Mouse (Mus musculus) spleen, adult 12 weeks (tissue): ENCODE results near the gene Dcun1d3.

Experiments used
- DNase-seq: peaks from one replicate; pipeline ENCODE4 v3.0.0; 2022; ENCODE audit warnings: low spot score

Dcun1d3 gene

DNA sequence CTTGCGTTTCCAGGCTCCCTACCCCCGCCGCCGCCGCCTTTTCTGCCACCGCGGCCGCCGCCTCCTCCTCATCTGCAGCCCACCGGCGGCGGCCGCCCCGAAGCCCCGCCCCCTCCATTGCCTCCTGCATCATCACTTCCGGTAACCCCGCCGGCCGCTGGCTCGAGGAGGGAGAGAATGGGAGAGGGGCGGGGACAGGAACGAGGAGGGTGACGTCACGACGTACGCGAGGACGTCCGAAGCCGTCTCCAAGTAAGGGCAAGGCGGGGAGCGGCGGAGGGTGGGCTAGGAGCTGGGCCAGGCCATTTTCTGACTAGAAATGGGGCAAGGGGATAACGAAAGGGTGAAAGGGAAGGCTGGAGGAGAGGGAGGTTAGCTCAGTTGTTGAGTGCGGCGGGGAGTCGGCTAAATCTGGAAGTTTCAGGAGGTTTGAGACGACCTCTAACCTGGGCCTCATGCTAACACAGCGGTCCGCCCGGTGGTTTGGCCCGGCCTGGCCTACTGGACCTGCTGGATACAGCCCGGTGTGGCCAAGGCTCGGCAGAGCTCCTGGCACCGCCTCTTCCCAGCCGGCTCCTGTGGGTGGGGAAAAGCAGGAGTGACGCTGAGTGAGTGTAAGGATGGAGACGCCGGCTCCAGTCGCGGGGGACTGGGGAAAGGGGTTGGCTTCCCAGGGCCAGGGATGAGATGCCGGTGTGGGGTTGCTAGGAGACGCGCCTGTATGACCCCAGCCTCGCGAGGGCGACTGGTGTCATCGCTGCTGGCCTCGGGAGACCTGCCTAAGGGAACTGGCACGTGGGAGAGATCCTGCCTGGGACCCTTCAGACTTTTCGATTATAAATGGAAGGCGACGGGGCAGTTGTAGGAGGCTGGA lies at the start of gene Dcun1d3, which contains the start of gene Lyrm1:
TSS of gene Dcun1d3 (minus strand) at position 660 of the 874 bp plus-strand sequence.
TSS of gene Lyrm1 (plus strand) at position 223 of the 874 bp plus-strand sequence.
- DNase-seq, result peak; percentile 87

- DNase-seq, result no peak
These were observed 45.5 kb upstream of the Dcun1d3 start for GRCm38 (mm10) chr7:119941569-119941968.

DNA sequence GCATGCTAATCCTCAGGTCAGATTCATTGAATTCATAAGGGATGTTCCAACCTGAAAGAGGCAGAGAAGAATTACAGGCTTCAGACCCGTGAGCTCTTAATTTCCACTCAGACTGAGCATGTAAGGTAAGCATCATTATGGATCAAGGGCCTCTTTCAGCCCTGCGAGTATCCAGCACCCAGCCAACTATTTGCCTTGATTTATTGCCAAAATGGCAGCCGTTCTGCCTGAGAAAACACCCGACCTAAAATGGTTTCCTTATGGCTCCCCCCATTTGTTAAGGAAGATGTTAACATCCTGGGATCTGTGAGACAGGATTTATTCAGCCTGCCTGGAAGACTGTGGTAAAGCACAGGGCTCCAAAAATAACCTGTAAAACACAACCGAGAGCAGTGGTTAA lies 40.9 kb upstream of the Dcun1d3 start:
- DNase-seq, result no peak

GRCm38 (mm10) chr7:119936321-119936720 lies 40.2 kb upstream of the Dcun1d3 start:
- DNase-seq, result no peak

- DNase-seq, result no peak
These were observed 32.8 kb upstream of the Dcun1d3 start for GRCm38 (mm10) chr7:119928783-119929440.

DNA sequence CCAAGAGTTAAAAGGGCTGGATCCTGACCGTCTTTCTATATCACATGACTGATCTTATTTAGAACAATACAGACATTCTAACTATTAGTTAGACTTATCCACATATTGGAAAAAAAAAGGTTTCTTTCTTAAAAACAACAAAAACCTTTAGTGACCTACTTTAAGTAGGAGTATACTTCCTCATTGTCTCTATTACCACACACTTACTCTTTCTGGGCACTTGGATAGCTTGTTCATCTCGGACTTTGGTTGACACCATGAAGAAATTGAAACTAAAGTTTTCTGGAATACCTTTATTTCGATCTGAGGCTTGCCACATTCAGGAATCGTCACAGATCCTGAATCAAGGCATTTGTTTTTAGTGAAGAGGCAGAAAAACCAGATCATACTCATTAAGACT lies 25.0 kb upstream of the Dcun1d3 start:
- no peak for DNase-seq

GRCm38 (mm10) chr7:119920457-119920856 lies 24.4 kb upstream of the Dcun1d3 start:
- DNase-seq, result no peak

- no peak for DNase-seq
These were observed 15.6 kb upstream of the Dcun1d3 start for GRCm38 (mm10) chr7:119911727-119912126.

DNA sequence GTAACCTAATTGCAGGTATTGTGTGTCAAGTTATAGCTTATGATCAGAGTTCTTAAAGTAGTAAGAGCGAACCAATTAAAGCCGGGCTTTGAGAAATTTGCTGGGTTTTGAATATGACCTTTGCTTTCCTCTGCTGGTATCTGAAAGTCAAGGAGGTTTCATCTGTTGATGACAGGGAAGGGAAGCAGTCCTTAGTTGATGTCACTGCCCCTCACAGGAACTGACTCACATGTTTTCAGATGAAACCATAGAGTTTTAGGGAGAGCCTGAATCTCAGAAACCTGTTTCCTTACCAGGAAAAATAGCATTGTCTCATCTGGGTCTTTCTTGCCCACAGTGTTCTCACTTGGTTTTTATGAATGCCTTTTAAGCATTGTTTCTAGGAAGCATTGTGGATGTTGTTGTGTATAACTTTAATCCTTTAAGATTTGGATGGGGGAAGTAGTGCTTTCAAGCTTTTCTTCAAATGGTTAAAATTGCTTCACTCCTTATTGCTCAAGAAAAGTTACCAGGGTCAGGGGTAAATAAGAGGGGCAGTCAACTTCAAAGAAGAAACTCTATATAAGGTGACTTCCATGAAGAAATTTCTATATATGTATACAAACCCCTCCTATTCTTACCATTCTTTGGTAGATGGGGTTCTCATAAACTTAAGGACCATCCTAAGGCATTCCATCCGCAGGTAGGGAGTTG lies 10.6 kb upstream of the Dcun1d3 start:
- no peak for DNase-seq

GRCm38 (mm10) chr7:119899386-119900057 lies 3.4 kb upstream of the Dcun1d3 start:
- no peak for DNase-seq

- no peak for DNase-seq
These were observed 2.3 kb upstream of the Dcun1d3 start for GRCm38 (mm10) chr7:119898247-119898856.

DNA sequence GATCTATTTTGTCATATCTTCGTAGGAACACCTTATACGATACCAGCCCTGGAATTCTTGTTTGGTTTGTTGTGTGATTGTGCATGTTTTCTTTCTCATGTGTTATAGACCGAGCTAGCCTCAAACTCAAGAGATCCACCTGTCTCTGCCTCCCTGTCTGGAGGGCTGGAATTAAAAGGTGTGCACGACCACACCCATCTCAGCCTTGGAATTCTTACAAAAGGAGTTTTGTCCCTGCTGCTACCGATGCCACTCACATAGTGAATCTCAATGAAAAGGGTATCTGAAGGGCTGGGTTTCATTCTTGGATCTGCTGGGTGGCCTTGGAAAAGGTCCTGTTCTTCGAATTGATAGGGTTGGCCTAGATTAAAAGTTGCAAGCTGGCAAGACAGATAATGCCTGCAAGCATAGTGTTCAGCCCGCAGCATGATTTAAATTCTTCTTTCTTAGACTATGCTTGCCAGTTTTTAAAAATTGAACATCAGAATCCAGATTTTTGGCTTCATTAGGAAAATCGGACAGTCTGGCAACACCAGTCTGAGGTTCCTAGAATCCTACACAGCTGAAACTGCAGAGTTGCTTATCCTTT lies 1.5 kb upstream of the Dcun1d3 start:
- no peak for DNase-seq

DNA sequence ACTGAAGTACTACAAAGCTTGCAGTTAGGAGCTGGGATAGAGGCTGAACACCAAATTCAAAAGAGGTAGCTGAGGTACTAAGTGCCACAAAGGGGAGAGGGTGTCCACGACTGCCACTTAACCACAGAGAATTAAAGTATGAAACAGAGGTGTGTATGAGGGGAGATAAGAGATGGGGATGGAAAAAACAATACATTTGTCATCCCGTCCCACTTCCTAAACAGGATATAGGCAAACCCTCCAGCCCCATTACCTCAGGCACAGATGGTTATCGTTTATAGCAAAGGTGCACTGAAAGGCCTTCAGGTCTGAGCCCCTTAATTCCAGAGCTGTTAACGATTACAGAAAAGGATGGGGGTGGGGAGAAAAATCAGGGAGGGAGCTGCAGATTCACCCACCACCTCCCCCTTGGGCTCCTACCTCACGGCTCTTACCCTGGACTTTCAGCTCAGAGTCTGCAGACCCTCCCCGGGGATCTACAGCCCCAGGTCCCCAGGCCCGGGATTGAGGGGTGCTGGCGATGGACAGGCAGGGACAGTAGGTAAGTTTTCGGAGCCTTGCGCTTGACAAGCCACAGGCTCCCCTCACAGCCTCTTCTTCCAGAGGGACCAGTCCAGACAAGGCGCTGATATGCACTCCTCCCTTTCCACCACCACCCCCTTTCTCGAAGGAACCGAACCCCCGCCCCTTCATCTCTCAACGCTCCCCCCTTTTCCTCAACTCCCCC lies 1.1 kb downstream of the Dcun1d3 start:
- DNase-seq, result peak; percentile 5

DNA sequence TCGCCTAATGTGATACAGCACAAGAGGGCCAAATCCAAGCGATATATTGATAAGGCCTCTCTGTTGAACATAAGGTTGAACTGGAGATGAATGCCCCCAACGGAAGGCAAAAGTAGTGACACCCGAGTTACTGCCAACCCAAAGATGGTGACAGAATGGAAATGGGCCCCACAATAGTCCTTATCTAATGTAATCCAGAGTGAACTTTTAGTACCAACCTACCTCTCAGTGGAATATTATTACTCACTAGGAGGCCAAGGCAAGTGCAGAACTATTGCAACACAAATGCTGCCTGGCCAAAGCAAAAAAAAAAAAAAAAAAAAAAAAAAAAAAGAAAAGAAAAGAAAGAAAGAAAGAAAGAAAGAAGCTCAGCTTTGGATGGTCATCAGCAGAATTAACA lies 3.4 kb downstream of the Dcun1d3 start:
- DNase-seq, result no peak

GRCm38 (mm10) chr7:119892198-119892597 lies 3.9 kb downstream of the Dcun1d3 start:
- no peak for DNase-seq

DNA sequence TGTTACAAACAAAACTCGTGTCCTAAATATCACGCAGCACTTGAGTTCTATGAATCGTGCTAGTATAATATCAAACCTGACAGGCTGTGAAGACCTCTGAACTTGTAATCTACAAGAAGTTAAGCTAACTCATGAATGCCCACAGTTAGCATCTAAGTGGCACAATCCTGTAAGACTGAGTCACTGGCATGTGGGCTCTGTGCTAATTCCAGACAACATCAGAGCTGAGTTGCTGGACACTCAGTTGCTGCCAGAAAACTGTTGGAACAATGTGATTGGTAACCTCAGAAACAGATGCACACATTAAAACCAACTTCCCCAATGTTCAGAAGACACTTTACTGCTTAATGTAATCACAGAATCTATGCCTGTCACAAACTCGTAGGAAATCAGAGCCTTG lies 8.2 kb downstream of the Dcun1d3 start:
- DNase-seq, result no peak

DNA sequence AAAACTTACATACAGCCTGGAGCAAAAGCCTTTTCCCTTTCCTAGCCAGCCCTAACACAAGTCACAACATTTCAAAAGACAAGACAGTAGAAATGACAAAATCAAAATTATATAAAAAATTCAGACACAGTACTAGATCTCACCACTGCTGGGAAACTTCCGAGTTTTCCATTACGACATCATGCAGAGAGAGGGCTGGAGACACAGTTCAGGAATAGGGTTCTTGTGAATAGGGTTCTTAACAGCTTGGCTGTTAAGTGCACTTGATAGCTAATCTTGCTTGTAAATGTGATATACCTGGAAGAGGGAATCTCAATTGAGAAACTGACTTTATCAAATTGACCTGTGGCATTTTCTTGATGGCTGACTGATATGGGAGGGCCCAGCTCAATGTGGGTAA lies 14.9 kb downstream of the Dcun1d3 start:
- DNase-seq, result no peak

- DNase-seq, result no peak
These were observed 15.8 kb downstream of the Dcun1d3 start for GRCm38 (mm10) chr7:119880345-119880744.

DNA sequence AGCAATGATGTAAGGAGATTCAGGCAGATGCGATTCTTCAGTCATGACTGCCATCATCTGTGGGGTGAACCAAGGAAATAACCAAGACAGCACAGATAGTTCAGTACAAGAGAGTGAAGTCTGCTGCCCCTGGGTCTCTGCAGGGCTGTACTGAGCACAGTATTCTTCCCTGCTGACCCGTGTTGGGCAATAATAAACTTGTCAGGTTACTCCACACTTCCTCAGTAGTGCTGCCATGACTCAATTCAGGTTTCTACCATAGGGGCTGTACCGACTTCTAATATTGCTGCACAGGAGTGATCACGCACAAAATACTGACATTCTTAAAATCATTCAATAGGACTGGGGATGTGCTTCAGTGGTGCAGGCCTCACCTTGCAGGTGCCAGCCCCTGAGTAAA lies 16.9 kb downstream of the Dcun1d3 start:
- DNase-seq, result no peak

- DNase-seq, result no peak
These were observed 20.2 kb downstream of the Dcun1d3 start for GRCm38 (mm10) chr7:119875776-119876440.
